Mouse (Mus musculus): ENCODE measurements around the gene Plcb1.

The Plcb1 gene

GRCm38 (mm10) chr2:134838185-134838584 lies 52.3 kb downstream of the Plcb1 start:
- in situ Hi-C loops (cut with MboI, MseI) = loop anchor here in 1 of 2 experiments (10.0 kb wide), 1 partner anchor 677 kb away; no protein-coding TSS in a partner anchor

GRCm38 (mm10) chr2:134838888-134839287 lies 53.0 kb downstream of the Plcb1 start:
- in situ Hi-C loops (cut with MboI, MseI) = loop anchor here in 1 of 2 experiments (10.0 kb wide), 1 partner anchor 676 kb away; no protein-coding TSS in a partner anchor

- in situ Hi-C loops (cut with MboI, MseI) = no loop called here
These were observed 57.0 kb downstream of the Plcb1 start for GRCm38 (mm10) chr2:134842883-134843282.

DNA sequence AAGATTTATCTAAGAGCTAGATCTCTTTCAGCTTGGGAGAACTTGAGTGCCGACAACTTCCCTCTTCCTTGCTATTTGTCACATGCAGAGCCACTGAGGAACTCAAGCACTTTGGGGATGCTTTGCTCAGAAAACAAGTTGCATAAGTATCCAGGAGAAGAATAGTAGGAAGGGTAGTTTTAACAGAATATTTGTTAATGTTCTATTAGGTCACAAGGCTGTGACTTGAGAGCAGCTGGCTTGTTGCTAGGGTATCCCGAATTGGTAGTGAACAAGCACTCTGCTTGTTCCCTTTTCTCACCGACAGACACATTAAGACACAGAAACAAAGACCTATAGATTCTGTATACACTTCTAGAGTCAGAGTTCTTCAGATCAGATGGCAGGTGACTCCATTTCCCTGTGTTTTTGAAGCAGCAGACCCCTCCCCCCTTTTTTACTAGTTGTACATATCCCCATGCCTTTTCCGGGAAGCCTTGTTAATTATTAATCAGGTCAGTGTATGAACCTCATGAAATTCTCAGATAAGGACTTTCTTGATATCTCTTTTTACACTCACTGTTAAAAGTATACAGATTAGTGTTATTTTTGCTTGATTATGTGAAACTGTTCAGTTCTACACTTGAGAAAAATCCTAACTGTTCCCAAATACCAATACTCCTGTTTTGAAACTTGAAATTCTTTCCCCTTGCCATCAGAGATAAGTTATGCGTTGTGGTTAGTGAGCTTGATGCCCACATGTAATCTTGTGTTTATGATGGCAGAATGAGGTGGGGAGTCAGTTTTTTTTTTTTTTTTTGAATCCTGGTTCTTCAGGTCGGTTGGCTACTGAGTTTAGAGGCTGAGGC lies 58.7 kb downstream of the Plcb1 start:
- in situ Hi-C loops (cut with MboI, MseI) = no loop called here

GRCm38 (mm10) chr2:134845239-134845738 lies 59.4 kb downstream of the Plcb1 start:
- in situ Hi-C loops (cut with MboI, MseI) = no loop called here

DNA sequence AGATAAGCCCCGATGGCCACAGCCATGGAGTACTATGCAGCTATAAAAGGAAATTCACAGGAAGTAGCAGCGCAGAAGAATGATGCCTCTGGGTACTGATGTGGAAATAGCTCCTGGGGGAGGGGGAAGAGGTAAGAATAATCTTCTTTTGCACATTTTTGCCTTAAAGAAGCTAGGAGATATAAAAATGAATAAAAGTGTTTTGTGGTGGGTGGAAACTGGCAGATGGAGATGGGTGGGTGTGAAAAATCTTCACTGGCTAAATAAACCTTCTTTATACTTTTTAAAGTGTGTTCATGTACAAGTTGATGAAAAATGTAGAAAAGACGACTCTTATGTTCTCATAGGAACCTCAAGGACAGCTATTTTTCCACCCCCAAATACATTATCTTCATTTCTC lies 60.7 kb downstream of the Plcb1 start:
- in situ Hi-C loops (cut with MboI, MseI) = no loop called here

- in situ Hi-C loops (cut with MboI, MseI) = no loop called here
These were observed 65.6 kb downstream of the Plcb1 start for GRCm38 (mm10) chr2:134851189-134852171.

DNA sequence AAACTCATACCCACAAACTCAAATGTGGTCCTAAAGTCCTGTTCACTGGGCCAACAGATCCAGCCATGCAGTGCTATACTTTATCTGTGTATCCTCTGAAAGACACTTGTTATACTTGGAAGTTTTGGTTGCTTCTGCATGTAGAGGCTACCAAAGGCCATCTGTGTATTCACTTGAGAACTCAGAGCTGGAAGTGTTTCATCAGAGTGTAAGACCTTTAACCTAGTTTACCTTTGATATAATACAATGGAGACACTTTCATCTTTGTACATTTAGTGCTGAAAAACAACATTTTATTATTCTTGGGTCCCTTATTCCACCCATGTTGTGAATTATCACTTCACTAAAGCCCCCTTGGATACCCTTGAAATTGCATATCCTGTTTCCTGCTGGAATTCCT lies 70.4 kb downstream of the Plcb1 start:
- in situ Hi-C loops (cut with MboI, MseI) = no loop called here

DNA sequence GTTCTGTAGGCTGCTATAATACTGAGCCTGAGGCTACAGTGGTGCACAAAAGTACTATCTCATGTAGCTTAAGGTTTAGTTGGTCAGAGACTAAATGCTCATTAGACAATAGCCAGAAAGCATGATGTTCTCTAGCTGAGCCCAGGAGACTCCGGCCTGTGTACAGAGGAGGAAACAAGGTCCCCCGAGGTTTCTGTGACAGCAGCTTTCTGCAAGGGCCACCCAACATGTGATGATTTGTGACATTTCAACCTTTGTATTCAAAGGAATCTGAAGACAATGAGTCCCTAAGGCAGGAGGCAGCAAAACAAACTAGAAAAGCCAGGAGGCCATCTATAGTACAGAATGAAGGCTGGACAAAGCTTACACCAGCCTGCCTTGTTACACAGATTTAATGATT lies 70.8 kb downstream of the Plcb1 start:
- in situ Hi-C loops (cut with MboI, MseI) = no loop called here

GRCm38 (mm10) chr2:134864985-134865645 lies 79.2 kb downstream of the Plcb1 start:
- in situ Hi-C loops (cut with MboI, MseI) = no loop called here

GRCm38 (mm10) chr2:134867381-134867780 lies 81.5 kb downstream of the Plcb1 start:
- in situ Hi-C loops (cut with MboI, MseI) = no loop called here

- in situ Hi-C loops (cut with MboI, MseI) = no loop called here
These were observed 86.0 kb downstream of the Plcb1 start for GRCm38 (mm10) chr2:134871692-134872489.

DNA sequence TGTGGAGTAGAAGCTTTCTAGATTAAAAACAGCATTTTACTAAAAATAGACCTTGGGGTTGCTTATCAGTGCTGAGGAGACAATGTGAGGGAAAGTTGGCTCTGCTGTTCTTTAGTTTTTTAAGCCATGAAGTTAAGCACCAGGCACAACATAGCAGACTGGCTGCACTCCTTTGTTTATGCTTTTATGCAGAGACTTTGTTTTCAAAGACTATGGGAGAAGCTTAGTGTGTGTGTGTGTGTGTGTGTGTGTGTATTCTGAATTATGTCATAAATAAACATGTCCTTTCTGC lies 86.6 kb downstream of the Plcb1 start:
- in situ Hi-C loops (cut with MboI, MseI) = no loop called here

DNA sequence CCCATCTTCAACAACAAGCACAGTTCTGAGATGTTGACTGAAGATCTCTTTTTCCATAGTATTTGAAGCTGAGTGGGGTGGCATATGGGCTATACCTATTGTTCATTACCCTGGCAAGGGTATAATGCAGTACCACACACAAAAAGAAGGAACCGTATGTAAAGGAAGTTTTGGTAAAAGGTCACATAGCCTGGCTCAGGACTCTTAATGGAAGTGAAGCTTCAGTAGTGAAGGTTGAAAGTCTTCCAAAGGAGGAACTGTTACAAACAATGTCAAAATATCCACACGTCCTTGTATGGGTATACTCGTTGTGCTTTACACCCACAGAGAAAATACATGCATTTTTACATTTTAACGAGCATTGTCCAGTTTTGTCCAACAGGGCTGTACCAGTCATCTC lies 91.3 kb downstream of the Plcb1 start:
- in situ Hi-C loops (cut with MboI, MseI) = no loop called here

DNA sequence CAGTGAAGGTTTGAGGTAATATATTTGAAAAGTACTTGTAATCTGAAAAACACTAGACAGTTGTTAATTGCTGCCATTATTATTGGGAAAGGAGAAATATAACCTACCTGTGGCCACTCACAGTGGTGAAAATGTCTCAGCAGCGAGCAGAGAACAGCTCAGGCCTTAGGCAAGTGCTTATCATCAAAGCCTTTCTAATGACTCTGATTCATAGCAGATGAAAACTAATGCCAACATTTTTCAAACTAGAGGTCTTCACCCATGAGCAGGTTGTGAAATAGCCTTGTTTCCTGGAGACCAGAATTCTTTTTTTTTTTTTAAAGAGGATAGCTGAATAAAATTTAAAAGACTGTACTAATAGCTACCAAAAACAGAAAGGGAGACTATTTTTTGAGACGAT lies 105.3 kb downstream of the Plcb1 start:
- in situ Hi-C loops (cut with MboI, MseI) = no loop called here

GRCm38 (mm10) chr2:134894776-134895175 lies 108.9 kb downstream of the Plcb1 start:
- in situ Hi-C loops (cut with MboI, MseI) = no loop called here

DNA sequence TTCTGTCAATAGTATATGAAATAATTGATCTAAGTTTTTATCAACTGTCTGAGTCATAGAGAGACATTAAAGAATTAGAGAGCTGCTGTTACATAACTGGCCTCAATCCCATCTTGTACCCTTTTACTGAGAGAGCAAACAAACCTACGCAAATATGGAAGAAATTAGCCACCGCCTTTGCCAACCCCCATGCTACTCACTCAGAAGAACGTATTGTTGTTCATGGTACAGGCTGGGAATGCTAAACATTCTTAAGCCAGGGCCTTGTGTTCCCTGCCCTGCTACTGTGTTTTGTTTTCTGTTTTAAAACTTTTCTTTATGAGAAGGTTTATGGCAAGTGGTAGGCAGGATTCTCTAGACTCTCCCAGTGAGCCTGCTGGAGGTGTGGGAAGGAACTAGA lies 110.3 kb downstream of the Plcb1 start:
- in situ Hi-C loops (cut with MboI, MseI) = no loop called here

DNA sequence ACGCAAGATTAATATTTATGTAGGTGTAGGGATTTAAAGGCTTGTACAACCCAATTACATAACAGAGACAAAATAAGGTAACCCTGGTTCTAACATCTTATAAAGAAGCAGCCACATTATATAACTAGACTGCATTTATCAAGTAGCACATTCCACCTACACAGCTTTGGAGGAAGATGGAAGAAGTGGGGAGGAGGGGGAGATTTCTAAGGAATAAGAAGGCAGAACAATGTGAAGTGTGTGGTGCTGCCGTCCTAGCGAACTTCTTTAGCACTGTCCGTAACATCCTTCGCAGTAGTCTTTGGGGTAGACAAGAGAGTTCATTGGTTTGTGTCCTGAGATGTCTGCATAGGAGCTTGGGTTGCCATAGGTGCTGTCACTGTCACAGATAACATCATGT lies 111.2 kb downstream of the Plcb1 start:
- in situ Hi-C loops (cut with MboI, MseI) = no loop called here

- in situ Hi-C loops (cut with MboI, MseI) = no loop called here
These were observed 115.7 kb downstream of the Plcb1 start for GRCm38 (mm10) chr2:134901521-134901920.

GRCm38 (mm10) chr2:134910882-134911281 lies 125.0 kb downstream of the Plcb1 start:
- in situ Hi-C loops (cut with MboI, MseI) = no loop called here

DNA sequence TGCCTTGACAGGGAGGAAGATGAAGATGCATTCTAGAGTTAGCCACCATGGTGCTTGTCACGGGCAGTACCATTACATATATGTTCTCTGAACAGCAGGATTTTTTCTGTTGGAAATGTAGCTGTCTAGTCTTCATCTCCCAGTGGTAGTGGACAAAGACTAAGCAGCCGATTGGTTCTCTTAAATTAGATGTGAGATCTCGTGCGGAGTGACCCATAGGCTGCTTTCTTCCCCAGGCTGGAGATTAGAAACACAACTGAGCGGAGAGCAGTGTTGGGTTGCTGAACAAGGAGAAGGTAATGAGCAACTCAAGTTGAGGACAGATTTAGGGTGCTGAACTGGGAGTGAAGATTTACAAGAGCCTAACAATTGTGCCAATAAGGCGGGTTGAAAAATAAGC lies 125.5 kb downstream of the Plcb1 start:
- in situ Hi-C loops (cut with MboI, MseI) = no loop called here

Measured in T-helper 17 cell (primary cell).